Mouse (Mus musculus): ENCODE measurements around the gene St5. TPM values are rescaled to one million over a fixed set of nuclear protein-coding genes. Genes with fewer than 3 reads are reported as not detected.

Gene St5
- total and polyA plus RNA-seq, 3 experiments = 2.6 to 3.4 TPM; not detected in 1

GRCm38 (mm10) chr7:109662626-109663025, 40.8 kb downstream of the St5 start:
- Histone ChIP-seq H3K36me3 (ENCODE audit: control insufficient read depth in 1 of 2, insufficient read depth in 2 of 2, low read length in 2 of 2) (peaks cover 0 to 3% of the 10 kb centered on the region in 2 experiments; a peak in 1 of 4 replicates), H3K4me1 (ENCODE audit: control insufficient read depth in 1 of 2, insufficient read depth in 2 of 2, low read length in 2 of 2) (peaks cover 0 to 8% of the 10 kb centered on the region in 2 experiments; a peak in 2 of 4 replicates), H3K9me3 (replicated peaks; ENCODE audit: insufficient read depth, low read length) (no peaks in the 10 kb centered on the region), H3K27ac (ENCODE audit: control insufficient read depth, low read depth, low read length) (no peak overlapping the region), H3K9ac (ENCODE audit: control insufficient read depth, low read depth, low read length, poor library complexity, severe bottlenecking) (no peak overlapping the region), H3K27me3 (ENCODE audit: control insufficient read depth in 1 of 2, insufficient read depth in 2 of 2, low read length in 2 of 2) (no peaks in the 10 kb centered on the region), H3K79me2 (ENCODE audit: control insufficient read depth, insufficient read depth, low read length, poor library complexity) (no peaks in the 10 kb centered on the region), H3K4me3 (ENCODE audit: control insufficient read depth in 1 of 2, insufficient read depth in 1 of 2, low read depth in 2 of 2, low read length in 2 of 2) (no peak overlapping the region)
- TF ChIP-seq ZNF384 (IDR thresholded peaks at IDR 0.05; ENCODE audit: low read depth, low read length) (no peak), BHLHE40 (IDR thresholded peaks at IDR 0.05; ENCODE audit: borderline replicate concordance, low read depth, low read length) (no peak), GABPA (IDR thresholded peaks at IDR 0.05; ENCODE audit: low read depth, low read length) (no peak), ZC3H11A (IDR thresholded peaks at IDR 0.05; ENCODE audit: low read depth, low read length) (no peak), UBTF (IDR thresholded peaks at IDR 0.05; ENCODE audit: borderline replicate concordance, insufficient read depth, low read depth, low read length) (no peak), EP300 (IDR thresholded peaks at IDR 0.05; ENCODE audit: low read depth in 1 of 2, low read length in 2 of 2) (no peak), SMC3 (IDR thresholded peaks at IDR 0.05; ENCODE audit: low read depth, low read length) (no peak), CHD2 (IDR thresholded peaks at IDR 0.05; ENCODE audit: low read length) (no peak), USF2 (IDR thresholded peaks at IDR 0.05; ENCODE audit: borderline replicate concordance in 1 of 2, insufficient read depth in 1 of 2, low read depth in 1 of 2, low read length in 2 of 2) (no peak), TAL1 (IDR thresholded peaks at IDR 0.05; ENCODE audit: low read length) (no peak), NELFE (IDR thresholded peaks at IDR 0.05; ENCODE audit: low read depth, low read length) (no peak), E2F4 (IDR thresholded peaks at IDR 0.05; ENCODE audit: borderline replicate concordance, low read depth, low read length) (no peak), MEF2A (IDR thresholded peaks at IDR 0.05; ENCODE audit: extremely low read depth, insufficient replicate concordance, low read depth, low read length, poor library complexity, severe bottlenecking) (no peak)
- DNase-seq (ENCODE audit: low read depth, low spot score) = no peak

GRCm38 (mm10) chr7:109659278-109659677, 44.1 kb downstream of the St5 start:
- Histone ChIP-seq H3K4me1 (ENCODE audit: control insufficient read depth in 1 of 2, insufficient read depth in 2 of 2, low read length in 2 of 2) (peaks cover 0 to 8% of the 10 kb centered on the region in 2 experiments; a peak in 2 of 4 replicates), H3K27me3 (ENCODE audit: control insufficient read depth in 1 of 2, insufficient read depth in 2 of 2, low read length in 2 of 2) (no peaks in the 10 kb centered on the region), H3K36me3 (ENCODE audit: control insufficient read depth in 1 of 2, insufficient read depth in 2 of 2, low read length in 2 of 2) (peaks cover 0 to 3% of the 10 kb centered on the region in 2 experiments; a peak in 1 of 4 replicates)
- no peak for TF ChIP-seq BHLHE40 (IDR thresholded peaks at IDR 0.05; ENCODE audit: borderline replicate concordance, low read depth, low read length)
- TF ChIP-seq MAFK (IDR thresholded peaks at IDR 0.05; ENCODE audit: borderline replicate concordance, low read depth, low read length) = no peak
- no peak for TF ChIP-seq ZC3H11A (IDR thresholded peaks at IDR 0.05; ENCODE audit: low read depth, low read length)
- TF ChIP-seq RAD21 (IDR thresholded peaks at IDR 0.05; ENCODE audit: low read depth, low read length) = no peak
- TF ChIP-seq E2F4 (IDR thresholded peaks at IDR 0.05; ENCODE audit: borderline replicate concordance, low read depth, low read length) = no peak
- TF ChIP-seq TBP (IDR thresholded peaks at IDR 0.05; ENCODE audit: low read depth, low read length) = no peak
- TF ChIP-seq JUND (IDR thresholded peaks at IDR 0.05; ENCODE audit: low read depth, low read length) = no peak
- TF ChIP-seq MYB (IDR thresholded peaks at IDR 0.05; ENCODE audit: low read depth, low read length) = no peak
- no peak for TF ChIP-seq SIN3A (IDR thresholded peaks at IDR 0.05; ENCODE audit: low read length)
- no peak for TF ChIP-seq USF1 (IDR thresholded peaks at IDR 0.05; ENCODE audit: low read depth, low read length)
- no peak for TF ChIP-seq CHD1 (IDR thresholded peaks at IDR 0.05; ENCODE audit: low read depth, low read length)
- TF ChIP-seq SMC3 (IDR thresholded peaks at IDR 0.05; ENCODE audit: low read depth, low read length) = no peak
- no peak for TF ChIP-seq MEF2A (IDR thresholded peaks at IDR 0.05; ENCODE audit: extremely low read depth, insufficient replicate concordance, low read depth, low read length, poor library complexity, severe bottlenecking)
- no peak for TF ChIP-seq MAX (IDR thresholded peaks at IDR 0.05; ENCODE audit: low read length)
- TF ChIP-seq CHD2 (IDR thresholded peaks at IDR 0.05; ENCODE audit: low read length) = no peak
- TF ChIP-seq RCOR1 (IDR thresholded peaks at IDR 0.05; ENCODE audit: low read depth, low read length) = 0 out of 2 replicates have a peak, but pooled peaks have one; percentile 16
- peak in 1 of 2 experiments; percentile 16; a peak in 1 of 4 replicates for TF ChIP-seq USF2 (IDR thresholded peaks at IDR 0.05; ENCODE audit: borderline replicate concordance in 1 of 2, insufficient read depth in 1 of 2, low read depth in 1 of 2, low read length in 2 of 2)
- TF ChIP-seq NELFE (IDR thresholded peaks at IDR 0.05; ENCODE audit: low read depth, low read length) = no peak
- no peak for TF ChIP-seq TAL1 (IDR thresholded peaks at IDR 0.05; ENCODE audit: low read length)
- TF ChIP-seq CTCF (IDR thresholded peaks at IDR 0.05 in 2 of 3, conservative IDR thresholded peaks at IDR 0.05 in 1 of 3; ENCODE audit: control insufficient read depth in 1 of 3, insufficient read depth in 1 of 3, low read depth in 2 of 3, low read length in 3 of 3, poor library complexity in 1 of 3, severe bottlenecking in 1 of 3) = no peak
- TF ChIP-seq ZNF384 (IDR thresholded peaks at IDR 0.05; ENCODE audit: low read depth, low read length) = no peak
- no peak for TF ChIP-seq MXI1 (IDR thresholded peaks at IDR 0.05; ENCODE audit: low read depth, low read length)
- TF ChIP-seq NRF1 (IDR thresholded peaks at IDR 0.05; ENCODE audit: insufficient read depth, low read depth, low read length, poor library complexity, severe bottlenecking) = no peak
- no peak for TF ChIP-seq ZMIZ1 (IDR thresholded peaks at IDR 0.05; ENCODE audit: low read depth, low read length)
- no peak for TF ChIP-seq POLR2AphosphoS2 (IDR thresholded peaks at IDR 0.05; ENCODE audit: low read length)
- no peak for TF ChIP-seq KAT2A (conservative IDR thresholded peaks at IDR 0.05; ENCODE audit: low read depth, low read length)

More at GRCm38 (mm10) chr7:109659278-109659677, 44.1 kb downstream of the St5 start:
- Histone ChIP-seq H3K79me2 (ENCODE audit: control insufficient read depth, insufficient read depth, low read length, poor library complexity) (no peaks in the 10 kb centered on the region), H3K4me3 (ENCODE audit: control insufficient read depth in 1 of 2, insufficient read depth in 1 of 2, low read depth in 2 of 2, low read length in 2 of 2) (no peak overlapping the region), H3K27ac (ENCODE audit: control insufficient read depth, low read depth, low read length) (no peak overlapping the region), H3K9ac (ENCODE audit: control insufficient read depth, low read depth, low read length, poor library complexity, severe bottlenecking) (no peak overlapping the region), H3K9me3 (replicated peaks; ENCODE audit: insufficient read depth, low read length) (no peaks in the 10 kb centered on the region)
- DNase-seq (ENCODE audit: low read depth, low spot score) = peak; percentile 27
